Mouse (Mus musculus): Measurements from ENCODE around the gene Tex14.

GRCm38 (mm10) chr11:87453216-87454034 is 48.6 kb downstream of the Tex14 start:
- no peak for TF ChIP-seq CTCF (IDR thresholded peaks at IDR 0.05; ENCODE audit: borderline replicate concordance, control insufficient read depth, extremely low read depth, insufficient read depth, low read length, poor library complexity)
- no peak for TF ChIP-seq POLR2A (IDR thresholded peaks at IDR 0.05; ENCODE audit: control insufficient read depth, extremely low read depth, insufficient read depth, low read length, poor library complexity)

All from thymus, adult 2 months (tissue).